Mouse (Mus musculus): ENCODE results near the gene Mtmr4. TPM values are rescaled to one million over a fixed set of nuclear protein-coding genes. Genes with fewer than 3 reads are reported as not detected.

Gene Mtmr4
- polyA plus RNA-seq, 1 experiment, result 23.8 TPM

- WGBS, result 93% methylated on average over 13 of the region's 13 CpGs
- Histone ChIP-seq H3K27ac (ENCODE audit: insufficient read depth, low read length) (no peak overlapping the region), H3K4me1 (ENCODE audit: control insufficient read depth, insufficient read depth, insufficient read length) (peaks cover 14% of the 10 kb centered on the region), H3K4me3 (ENCODE audit: extremely low read depth, insufficient read depth, insufficient read length) (no peak overlapping the region), H3K36me3 (ENCODE audit: control insufficient read depth, insufficient read depth, low read length) (peaks cover 51% of the 10 kb centered on the region), H3K27me3 (ENCODE audit: control insufficient read depth, insufficient read depth, low read length) (no peaks in the 10 kb centered on the region)
- TF ChIP-seq POLR2A (IDR thresholded peaks at IDR 0.05; ENCODE audit: low read depth, low read length) (no peak), CTCF (IDR thresholded peaks at IDR 0.05; ENCODE audit: extremely low read depth, insufficient read depth, insufficient read length, insufficient replicate concordance) (no peak)
- no peak for DNase-seq (ENCODE audit: low read depth in 1 of 2, low spot score in 2 of 2)
Measured at GRCm38 (mm10) chr11:87599395-87600089, 7.6 kb downstream of the Mtmr4 start.

GRCm38 (mm10) chr11:87600322-87600853 is 8.4 kb downstream of the Mtmr4 start:
- no peak overlapping the region for H3K4me3 ChIP-seq (ENCODE audit: extremely low read depth, insufficient read depth, insufficient read length)
- H3K27me3 ChIP-seq (ENCODE audit: control insufficient read depth, insufficient read depth, low read length), result no peaks in the 10 kb centered on the region
- TF ChIP-seq POLR2A (IDR thresholded peaks at IDR 0.05; ENCODE audit: low read depth, low read length), result no peak
- TF ChIP-seq CTCF (IDR thresholded peaks at IDR 0.05; ENCODE audit: extremely low read depth, insufficient read depth, insufficient read length, insufficient replicate concordance), result no peak
- peaks cover 13% of the 10 kb centered on the region for H3K4me1 ChIP-seq (ENCODE audit: control insufficient read depth, insufficient read depth, insufficient read length)
- WGBS, result 96% methylated on average over 10 of the region's 10 CpGs
- peaks cover 59% of the 10 kb centered on the region for H3K36me3 ChIP-seq (ENCODE audit: control insufficient read depth, insufficient read depth, low read length)
- DNase-seq (ENCODE audit: low read depth in 1 of 2, low spot score in 2 of 2), result no peak
- H3K27ac ChIP-seq (ENCODE audit: insufficient read depth, low read length), result no peak overlapping the region

- Histone ChIP-seq H3K27ac (ENCODE audit: insufficient read depth, low read length) (no peak overlapping the region), H3K27me3 (ENCODE audit: control insufficient read depth, insufficient read depth, low read length) (no peaks in the 10 kb centered on the region), H3K36me3 (ENCODE audit: control insufficient read depth, insufficient read depth, low read length) (peaks cover 66% of the 10 kb centered on the region), H3K4me1 (ENCODE audit: control insufficient read depth, insufficient read depth, insufficient read length) (no peaks in the 10 kb centered on the region), H3K4me3 (ENCODE audit: extremely low read depth, insufficient read depth, insufficient read length) (no peak overlapping the region)
- TF ChIP-seq CTCF (IDR thresholded peaks at IDR 0.05; ENCODE audit: extremely low read depth, insufficient read depth, insufficient read length, insufficient replicate concordance), result no peak
- WGBS, result 96% methylated on average over 9 of the region's 9 CpGs
- DNase-seq (ENCODE audit: low read depth in 1 of 2, low spot score in 2 of 2), result no peak
Measured at GRCm38 (mm10) chr11:87602234-87602633, 10.3 kb downstream of the Mtmr4 start.

GRCm38 (mm10) chr11:87603571-87603970 is 11.6 kb downstream of the Mtmr4 start:
- no peak for TF ChIP-seq POLR2A (IDR thresholded peaks at IDR 0.05; ENCODE audit: low read depth, low read length)
- no peak for TF ChIP-seq CTCF (IDR thresholded peaks at IDR 0.05; ENCODE audit: extremely low read depth, insufficient read depth, insufficient read length, insufficient replicate concordance)
- WGBS, result 83% methylated on average over 2 of the region's 2 CpGs
- no peak overlapping the region for H3K27ac ChIP-seq (ENCODE audit: insufficient read depth, low read length)
- no peaks in the 10 kb centered on the region for H3K27me3 ChIP-seq (ENCODE audit: control insufficient read depth, insufficient read depth, low read length)
- peaks cover 64% of the 10 kb centered on the region for H3K36me3 ChIP-seq (ENCODE audit: control insufficient read depth, insufficient read depth, low read length)
- H3K4me1 ChIP-seq (ENCODE audit: control insufficient read depth, insufficient read depth, insufficient read length), result no peaks in the 10 kb centered on the region
- no peak overlapping the region for H3K4me3 ChIP-seq (ENCODE audit: extremely low read depth, insufficient read depth, insufficient read length)
- no peak for DNase-seq (ENCODE audit: low read depth in 1 of 2, low spot score in 2 of 2)

- no peak for DNase-seq (ENCODE audit: low read depth in 1 of 2, low spot score in 2 of 2)
- 93% methylated on average over 7 of the region's 7 CpGs for WGBS
- H3K27me3 ChIP-seq (ENCODE audit: control insufficient read depth, insufficient read depth, low read length), result no peaks in the 10 kb centered on the region
- no peak overlapping the region for H3K4me3 ChIP-seq (ENCODE audit: extremely low read depth, insufficient read depth, insufficient read length)
- no peak overlapping the region for H3K27ac ChIP-seq (ENCODE audit: insufficient read depth, low read length)
- peaks cover 60% of the 10 kb centered on the region for H3K36me3 ChIP-seq (ENCODE audit: control insufficient read depth, insufficient read depth, low read length)
- TF ChIP-seq CTCF (IDR thresholded peaks at IDR 0.05; ENCODE audit: extremely low read depth, insufficient read depth, insufficient read length, insufficient replicate concordance) (no peak), POLR2A (IDR thresholded peaks at IDR 0.05; ENCODE audit: low read depth, low read length) (no peak)
- no peaks in the 10 kb centered on the region for H3K4me1 ChIP-seq (ENCODE audit: control insufficient read depth, insufficient read depth, insufficient read length)
Measured at GRCm38 (mm10) chr11:87609264-87609663, 17.3 kb downstream of the Mtmr4 start.

- peaks cover 55% of the 10 kb centered on the region for H3K36me3 ChIP-seq (ENCODE audit: control insufficient read depth, insufficient read depth, low read length)
- 95% methylated on average over 9 of the region's 9 CpGs for WGBS
- H3K4me3 ChIP-seq (ENCODE audit: extremely low read depth, insufficient read depth, insufficient read length), result no peak overlapping the region
Measured at GRCm38 (mm10) chr11:87611547-87611946, 19.6 kb downstream of the Mtmr4 start.

GRCm38 (mm10) chr11:87613972-87614371 is 22.0 kb downstream of the Mtmr4 start:
- Histone ChIP-seq H3K27me3 (ENCODE audit: control insufficient read depth, insufficient read depth, low read length) (no peaks in the 10 kb centered on the region), H3K4me1 (ENCODE audit: control insufficient read depth, insufficient read depth, insufficient read length) (no peaks in the 10 kb centered on the region), H3K4me3 (ENCODE audit: extremely low read depth, insufficient read depth, insufficient read length) (no peak overlapping the region), H3K27ac (ENCODE audit: insufficient read depth, low read length) (no peak overlapping the region), H3K36me3 (ENCODE audit: control insufficient read depth, insufficient read depth, low read length) (peaks cover 60% of the 10 kb centered on the region)
- TF ChIP-seq CTCF (IDR thresholded peaks at IDR 0.05; ENCODE audit: extremely low read depth, insufficient read depth, insufficient read length, insufficient replicate concordance) (no peak), POLR2A (IDR thresholded peaks at IDR 0.05; ENCODE audit: low read depth, low read length) (no peak)
- 94% methylated on average over 7 of the region's 7 CpGs for WGBS
- DNase-seq (ENCODE audit: low read depth in 1 of 2, low spot score in 2 of 2), result no peak

More at GRCm38 (mm10) chr11:87611547-87611946, 19.6 kb downstream of the Mtmr4 start:
- no peak for DNase-seq (ENCODE audit: low read depth in 1 of 2, low spot score in 2 of 2)
- Histone ChIP-seq H3K4me1 (ENCODE audit: control insufficient read depth, insufficient read depth, insufficient read length) (no peaks in the 10 kb centered on the region), H3K27ac (ENCODE audit: insufficient read depth, low read length) (no peak overlapping the region), H3K27me3 (ENCODE audit: control insufficient read depth, insufficient read depth, low read length) (no peaks in the 10 kb centered on the region)
- TF ChIP-seq CTCF (IDR thresholded peaks at IDR 0.05; ENCODE audit: extremely low read depth, insufficient read depth, insufficient read length, insufficient replicate concordance) (no peak), POLR2A (IDR thresholded peaks at IDR 0.05; ENCODE audit: low read depth, low read length) (no peak)
